Mouse (Mus musculus) intestine, embryonic 16.5 days (tissue): ENCODE data around the gene 1700010B08Rik. TPM values are rescaled to one million over a fixed set of nuclear protein-coding genes. Genes with fewer than 3 reads are reported as not detected.
"Not testable (repeated sequence)": the region's sequence is repeated elsewhere in the genome, so short reads cannot be mapped to it uniquely, and the experiment has no call there.

Experiments
- ATAC-seq: fragments of 200-750 bp; cut with Nextera tagmentation; 2 replicates; pipeline ENCODE4 v1.8.0; 2017; ENCODE audit warnings: moderate TSS enrichment, moderate library complexity
- H3K27ac ChIP-seq: fragments of 300-500 bp; sonication (generic); 2 replicates; pipeline ENCODE4 v1.5.1; 2014; ENCODE audit warnings: mild to moderate bottlenecking, low read length
- H3K27me3 ChIP-seq: fragments of 300-500 bp; sonication (generic); replicated peaks from 2 replicates; pipeline ENCODE4 v1.6.1; 2014; ENCODE audit warnings: low read length, control low read depth, mixed read lengths; ENCODE audit not compliant: control insufficient read depth, insufficient read depth
- H3K36me3 ChIP-seq: fragments of 300-500 bp; sonication (generic); 2 replicates; pipeline ENCODE4 v1.6.1; 2014; ENCODE audit warnings: low read length, control low read depth; ENCODE audit not compliant: control insufficient read depth, insufficient read depth
- H3K4me1 ChIP-seq: fragments of 300-500 bp; sonication (generic); 2 replicates; pipeline ENCODE4 v1.6.1; 2014; ENCODE audit warnings: low read length, control low read depth, mixed read lengths; ENCODE audit not compliant: control insufficient read depth, insufficient read depth
- H3K4me2 ChIP-seq: fragments of 300-500 bp; sonication (generic); 2 replicates; pipeline ENCODE4 v1.6.1; 2014; ENCODE audit warnings: low read depth, low read length, control low read depth
- H3K4me3 ChIP-seq: fragments of 300-500 bp; sonication (generic); 2 replicates; pipeline ENCODE4 v1.5.1; 2014; ENCODE audit warnings: mild to moderate bottlenecking, low read length
- H3K9ac ChIP-seq: fragments of 300-500 bp; sonication (generic); 2 replicates; pipeline ENCODE4 v1.6.1; 2014; ENCODE audit warnings: low read depth, low read length
- H3K9me3 ChIP-seq: fragments of 300-500 bp; sonication (generic); 2 replicates; pipeline ENCODE4 v1.6.1; 2016; ENCODE audit warnings: low read length, control low read depth; ENCODE audit not compliant: control insufficient read depth
- WGBS: fragments of 180-500 bp; shearing (Covaris S2); extraction: QIAGEN DNeasy Blood & Tissue Kit; methylation state at CpG from one replicate; pipeline ENCODE4 v1.1.7; 2014; 5-methylcytosine and 5-hydroxymethylcytosine counted together
- polyA plus RNA-seq: library from polyadenylated mRNA; unstranded; fragments of >200 nt; fragmentation: Nextera tagmentation; extraction: Ambion mirVana; gene quantifications from 2 replicates; pipeline ENCODE4 v1.2.1, GENCODE M21; 2015

Gene 1700010B08Rik
- polyA plus RNA-seq, 1 experiment from 2014 or later: not detected

- Histone ChIP-seq H3K27ac (no peak overlapping the region), H3K9me3 (no peaks in the 10 kb centered on the region), H3K27me3 (no peaks in the 10 kb centered on the region), H3K4me1 (peaks cover 5% of the 10 kb centered on the region), H3K4me2 (no peak overlapping the region), H3K36me3 (peaks cover 15% of the 10 kb centered on the region), H3K4me3 (no peak overlapping the region), H3K9ac (no peak overlapping the region)
- no peak for ATAC-seq
Measured at GRCm38 (mm10) chr2:173689835-173690234, 29.4 kb upstream of the 1700010B08Rik start.

DNA sequence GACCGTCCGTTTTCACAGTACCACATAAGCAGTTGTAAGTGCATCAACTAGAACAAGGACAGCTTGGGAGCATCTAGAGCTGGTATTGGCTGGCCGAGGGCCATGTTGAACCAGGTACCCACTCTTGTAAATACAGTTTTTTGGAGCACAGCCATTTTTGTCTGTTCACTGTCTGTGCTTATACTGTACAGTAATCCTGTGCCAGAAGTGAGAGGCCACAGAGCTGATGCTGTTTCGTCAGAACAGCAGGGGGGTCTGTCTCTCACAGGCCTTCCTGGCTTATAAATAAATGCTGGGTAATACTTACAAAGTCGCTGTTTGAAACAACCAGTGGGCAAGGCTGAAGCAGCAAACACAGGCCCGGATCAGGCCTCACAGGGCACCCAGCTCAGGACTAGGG, 27.5 kb upstream of the 1700010B08Rik start:
- ATAC-seq: peak; percentile 40; the same call in 1 of the 2 replicates
- peaks cover 13% of the 10 kb centered on the region for H3K36me3 ChIP-seq
- 70% methylated on average over 6 of the region's 6 CpGs for WGBS

GRCm38 (mm10) chr2:173692693-173693092, 26.5 kb upstream of the 1700010B08Rik start:
- Histone ChIP-seq H3K9ac (no peak overlapping the region), H3K27ac (no peak overlapping the region), H3K27me3 (no peaks in the 10 kb centered on the region), H3K4me2 (no peak overlapping the region), H3K36me3 (peaks cover 13% of the 10 kb centered on the region), H3K4me3 (no peak overlapping the region), H3K9me3 (no peaks in the 10 kb centered on the region), H3K4me1 (no peaks in the 10 kb centered on the region; the same call in 1 of the 2 replicates)
- 81% methylated on average over 2 of the region's 2 CpGs for WGBS
- no peak for ATAC-seq

More for the DNA sequence above, 27.5 kb upstream of the 1700010B08Rik start:
- no peaks in the 10 kb centered on the region for H3K27me3 ChIP-seq
- no peak overlapping the region for H3K27ac ChIP-seq
- no peak overlapping the region for H3K4me2 ChIP-seq
- H3K4me1 ChIP-seq: no peaks in the 10 kb centered on the region; the same call in none of the 2 replicates
- H3K4me3 ChIP-seq: no peak overlapping the region
- no peaks in the 10 kb centered on the region for H3K9me3 ChIP-seq
- H3K9ac ChIP-seq: no peak overlapping the region

DNA sequence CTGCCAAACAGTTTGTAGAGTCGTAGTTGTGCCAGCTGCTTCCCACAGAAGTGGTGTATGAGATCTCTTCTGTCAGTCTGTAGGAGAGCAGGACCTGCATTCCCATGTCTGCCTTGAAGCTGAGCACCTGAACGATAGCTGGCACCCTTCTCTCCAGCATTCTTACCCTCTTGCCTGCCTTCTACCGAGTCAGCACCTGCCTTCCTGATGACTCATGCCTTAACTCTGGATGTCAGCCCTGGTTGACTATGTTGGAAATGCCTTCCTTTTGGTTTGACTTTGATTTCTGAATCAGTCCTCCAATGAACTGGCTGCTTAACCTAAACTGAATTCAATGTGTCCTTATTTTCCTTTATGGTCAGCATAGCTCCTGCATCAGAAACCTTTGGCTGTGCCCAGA, 20.4 kb upstream of the 1700010B08Rik start:
- 79% methylated on average over 3 of the region's 3 CpGs for WGBS

DNA sequence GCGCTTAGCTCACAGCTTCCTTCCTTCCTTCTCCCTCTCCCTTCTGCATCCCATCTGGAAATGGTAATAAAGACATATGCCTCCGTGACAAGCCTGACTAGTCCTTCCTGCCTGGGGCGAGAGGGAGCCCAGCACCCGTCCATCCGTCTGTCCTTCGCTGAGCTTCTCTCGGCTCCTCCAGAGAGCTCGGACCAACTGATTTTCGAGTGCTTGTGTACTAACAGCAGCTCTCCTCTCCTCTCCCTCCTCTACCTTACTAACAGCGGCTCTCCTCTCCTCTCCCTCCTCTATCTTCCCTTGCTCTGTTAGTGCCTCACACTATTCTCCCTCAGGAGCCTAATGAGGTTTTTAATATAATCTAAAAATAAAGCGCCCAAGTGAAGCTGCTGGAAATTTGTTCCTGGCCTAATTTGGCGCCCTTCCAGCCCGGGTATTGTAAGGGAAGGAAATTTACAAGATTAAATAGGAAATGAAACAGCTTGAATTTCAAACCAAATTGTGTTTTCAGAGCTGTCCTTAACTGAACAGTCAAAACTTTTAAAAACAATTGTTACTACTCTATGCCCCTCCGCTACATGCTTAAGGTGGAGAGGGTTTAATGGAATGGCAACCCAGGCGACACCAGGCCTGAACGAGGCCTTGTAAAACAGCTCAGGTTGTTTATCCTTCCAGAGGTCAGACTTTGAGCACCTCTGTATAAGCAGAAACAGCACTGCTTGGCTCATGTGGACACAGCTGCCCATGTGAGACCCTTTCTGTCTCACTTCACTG, 16.9 kb upstream of the 1700010B08Rik start:
- ATAC-seq: no peak
- Histone ChIP-seq H3K27ac (peak overlapping the region; percentile 62), H3K27me3 (no peaks in the 10 kb centered on the region), H3K9ac (peak overlapping the region; percentile 31; the same call in 1 of the 2 replicates), H3K4me3 (no peak overlapping the region), H3K9me3 (no peaks in the 10 kb centered on the region), H3K4me2 (no peak overlapping the region), H3K36me3 (peaks cover 4% of the 10 kb centered on the region; the same call in 1 of the 2 replicates), H3K4me1 (peaks cover 5% of the 10 kb centered on the region)
- 50% methylated on average over 16 of the region's 16 CpGs for WGBS

More for the DNA sequence above, 20.4 kb upstream of the 1700010B08Rik start:
- no peak overlapping the region for H3K4me2 ChIP-seq
- H3K9me3 ChIP-seq: no peaks in the 10 kb centered on the region
- H3K36me3 ChIP-seq: peaks cover 4% of the 10 kb centered on the region; the same call in 1 of the 2 replicates
- H3K4me1 ChIP-seq: peaks cover 5% of the 10 kb centered on the region
- H3K9ac ChIP-seq: no peak overlapping the region
- no peak overlapping the region for H3K4me3 ChIP-seq
- H3K27ac ChIP-seq: no peak overlapping the region
- no peak for ATAC-seq
- H3K27me3 ChIP-seq: no peaks in the 10 kb centered on the region

DNA sequence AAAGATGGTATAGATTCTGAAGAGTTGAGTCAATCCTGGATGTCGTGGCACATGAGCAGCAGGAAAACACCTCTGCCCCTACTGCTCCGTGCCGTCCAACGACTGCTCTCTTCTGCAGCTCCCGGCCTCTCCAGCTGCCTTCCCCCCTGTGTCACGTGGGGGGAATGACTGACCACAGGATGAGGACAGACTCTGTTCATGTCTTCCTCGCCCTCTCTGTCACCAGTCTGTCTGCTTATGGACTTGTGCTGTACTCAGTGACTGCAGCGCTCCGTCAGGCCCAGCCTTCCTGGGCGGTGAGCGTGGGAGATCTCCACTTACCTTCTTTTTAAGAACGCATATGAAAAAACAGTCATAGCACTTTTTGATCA, 16.4 kb upstream of the 1700010B08Rik start:
- H3K4me2 ChIP-seq: no peak overlapping the region
- no peaks in the 10 kb centered on the region for H3K9me3 ChIP-seq
- peak overlapping the region; percentile 39 for H3K27ac ChIP-seq
- H3K36me3 ChIP-seq: peaks cover 4% of the 10 kb centered on the region; the same call in 1 of the 2 replicates
- peaks cover 5% of the 10 kb centered on the region for H3K4me1 ChIP-seq
- H3K27me3 ChIP-seq: no peaks in the 10 kb centered on the region
- WGBS: 78% methylated on average over 12 of the region's 12 CpGs
- H3K9ac ChIP-seq: no peak overlapping the region
- ATAC-seq: no peak
- H3K4me3 ChIP-seq: no peak overlapping the region

DNA sequence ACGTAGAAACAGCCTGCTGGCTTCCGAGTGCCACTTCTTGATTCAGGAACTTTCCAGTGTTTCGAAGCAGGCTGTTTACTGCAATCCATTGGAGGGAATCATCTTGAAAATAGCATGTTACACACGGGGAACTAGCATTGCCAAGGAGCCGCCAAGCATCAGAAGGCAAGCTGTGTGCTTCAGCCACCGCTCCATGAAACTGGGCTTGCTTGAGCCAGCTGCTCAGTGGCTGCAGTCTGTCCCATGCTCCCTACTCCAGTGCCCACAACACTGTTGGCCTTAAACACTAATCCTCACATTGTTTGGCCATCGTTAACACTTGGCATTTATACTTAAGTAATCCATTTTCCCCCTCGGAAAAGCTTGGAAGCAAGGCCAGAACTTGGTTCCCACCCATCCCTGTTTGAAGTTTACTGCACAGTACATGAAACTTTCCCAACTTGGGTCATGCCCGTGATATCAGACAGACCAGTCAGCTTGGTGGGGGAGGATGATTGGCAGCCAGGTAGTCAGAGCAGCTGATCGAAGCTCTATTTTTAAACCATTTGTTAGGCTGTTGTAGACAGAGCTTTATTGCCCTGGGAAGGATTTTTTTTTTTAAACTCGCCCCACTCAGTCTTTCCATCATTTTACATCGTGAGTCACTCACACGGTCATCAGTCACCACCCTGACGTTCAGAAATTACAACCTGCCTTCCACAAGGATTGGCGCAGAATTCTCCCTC, 13.2 kb upstream of the 1700010B08Rik start:
- Histone ChIP-seq H3K27ac (no peak overlapping the region), H3K4me3 (no peak overlapping the region), H3K4me1 (peaks cover 5% of the 10 kb centered on the region), H3K36me3 (no peaks in the 10 kb centered on the region; the same call in 1 of the 2 replicates), H3K27me3 (no peaks in the 10 kb centered on the region), H3K9me3 (no peaks in the 10 kb centered on the region), H3K9ac (no peak overlapping the region), H3K4me2 (no peak overlapping the region)
- no peak for ATAC-seq
- 80% methylated on average over 15 of the region's 15 CpGs for WGBS

- H3K4me3 ChIP-seq, H3K9me3 ChIP-seq, ATAC-seq: not testable (repeated sequence)
Measured at GRCm38 (mm10) chr2:173707626-173708025, 11.6 kb upstream of the 1700010B08Rik start.

DNA sequence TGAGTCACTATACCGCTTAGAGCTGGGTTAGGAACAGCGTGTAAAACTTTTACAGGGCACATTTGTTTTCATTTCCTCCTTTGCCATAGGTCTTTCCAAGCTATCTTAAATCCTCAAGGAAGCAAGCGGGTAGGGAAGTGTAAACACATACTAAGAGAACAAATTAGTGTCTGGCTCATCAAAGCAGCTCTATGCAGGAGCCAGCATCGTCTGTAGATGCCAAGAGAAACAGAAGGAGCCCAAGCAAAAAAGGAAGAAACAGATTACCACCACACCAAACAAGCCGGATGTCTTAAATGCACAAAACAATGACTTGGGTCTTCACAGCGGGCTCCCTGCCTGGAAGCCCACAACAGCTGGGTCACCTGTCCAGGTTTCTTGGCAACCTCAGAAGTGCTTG, 9.0 kb upstream of the 1700010B08Rik start:
- no peak overlapping the region for H3K9ac ChIP-seq
- no peaks in the 10 kb centered on the region for H3K9me3 ChIP-seq
- H3K27ac ChIP-seq: no peak overlapping the region
- no peaks in the 10 kb centered on the region for H3K36me3 ChIP-seq
- peaks cover 4% of the 10 kb centered on the region for H3K4me1 ChIP-seq
- H3K4me3 ChIP-seq: no peak overlapping the region
- no peaks in the 10 kb centered on the region for H3K27me3 ChIP-seq
- ATAC-seq: no peak
- H3K4me2 ChIP-seq: no peak overlapping the region
- WGBS: 69% methylated on average over 6 of the region's 6 CpGs

More at GRCm38 (mm10) chr2:173707626-173708025, 11.6 kb upstream of the 1700010B08Rik start:
- H3K4me2 ChIP-seq, H3K4me1 ChIP-seq, H3K27ac ChIP-seq, H3K9ac ChIP-seq, H3K36me3 ChIP-seq, H3K27me3 ChIP-seq: not testable (repeated sequence)
